Mouse (Mus musculus) bone marrow macrophage, adult 2 months (primary cell): ENCODE results near the gene Slc25a41.

Experiments used
- CTCF ChIP-seq: IDR thresholded peaks from 2 replicates; pipeline ENCODE4 v1.5.1; 2012; ENCODE audit warnings: low read depth, mild to moderate bottlenecking, low read length, moderate library complexity
- POLR2A ChIP-seq: IDR thresholded peaks from 2 replicates; pipeline ENCODE4 v1.6.1; 2012; ENCODE audit warnings: mild to moderate bottlenecking, low read depth, low read length, borderline replicate concordance

DNA sequence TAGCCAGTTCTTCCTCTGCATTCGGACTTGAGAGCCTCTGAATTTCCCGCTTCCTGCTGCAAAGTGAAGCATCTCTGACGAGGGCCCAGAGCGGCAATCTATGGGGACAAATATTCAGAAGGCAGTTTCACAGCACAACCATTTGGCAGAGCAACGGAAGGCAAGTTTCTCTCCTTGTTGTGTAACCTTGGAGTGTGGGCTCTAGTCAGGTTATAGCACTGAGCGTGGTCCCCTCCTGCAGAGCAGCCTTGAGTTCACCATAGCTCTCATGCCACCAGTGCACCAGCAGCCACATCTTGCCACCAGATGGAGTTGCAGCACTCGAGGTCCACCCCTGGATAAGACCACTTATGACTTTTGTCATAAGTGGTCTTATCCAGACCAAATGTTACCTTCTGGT lies 53.0 kb downstream of the Slc25a41 start:
- TF ChIP-seq POLR2A (no peak), CTCF (no peak)
